Mouse (Mus musculus): Measurements from ENCODE around the gene Fgfr2.

The Fgfr2 gene

DNA sequence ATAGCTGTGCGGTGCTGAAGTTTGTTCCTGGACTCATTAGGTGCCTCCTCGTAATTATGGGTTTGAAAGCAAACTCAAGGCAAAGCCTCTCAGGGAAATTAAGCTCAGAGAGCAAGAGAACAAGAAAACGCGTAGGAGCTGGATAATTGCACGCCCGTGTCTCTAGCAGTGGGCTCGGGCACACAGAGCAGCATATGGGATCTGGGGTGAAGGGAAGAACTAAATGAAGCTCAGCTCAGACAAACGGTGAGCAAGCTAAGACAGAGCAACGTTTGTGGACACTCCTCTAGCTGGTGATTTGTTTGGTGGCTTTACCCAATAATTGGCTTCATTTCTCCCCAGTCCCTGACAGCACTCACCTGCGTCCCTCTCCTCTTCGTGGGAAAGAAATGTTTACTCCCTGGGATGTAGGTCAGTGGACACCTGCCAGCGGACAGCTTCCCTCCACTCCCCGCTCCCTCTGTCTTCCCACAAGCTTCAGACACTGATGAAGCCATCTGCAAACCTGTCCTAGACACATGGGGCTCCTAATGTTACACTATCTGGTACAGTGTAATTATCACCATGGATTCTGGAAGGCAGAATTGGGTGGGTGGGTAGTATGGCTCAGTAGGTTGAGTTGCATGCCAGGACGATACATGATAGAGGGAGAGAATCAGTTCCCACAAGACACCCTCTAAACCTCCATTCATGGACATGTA is 1117.0 kb downstream of the Fgfr2 start:
- peak in 1 of 2 experiments; percentile 12 for DNase-seq

DNA sequence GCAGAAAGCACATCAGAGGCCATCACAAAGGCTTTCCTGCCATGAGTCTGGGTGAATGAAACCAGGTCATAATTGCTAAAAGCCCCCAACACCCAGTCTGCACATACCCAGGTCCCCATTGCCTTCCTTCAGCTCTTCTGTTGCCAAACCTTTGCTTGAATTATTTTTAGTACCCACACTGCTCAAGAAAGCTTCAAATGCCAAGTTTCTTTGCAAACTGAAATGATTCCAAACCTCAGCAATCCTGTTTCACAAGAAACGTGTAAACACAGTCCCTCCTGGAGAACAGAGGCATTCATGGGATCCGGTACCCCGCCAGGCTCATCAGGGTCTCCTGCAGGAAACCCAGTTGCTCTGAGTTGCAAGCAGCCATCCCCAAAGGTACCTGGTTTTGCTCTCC is 1130.3 kb downstream of the Fgfr2 start:
- no peak for DNase-seq

DNA sequence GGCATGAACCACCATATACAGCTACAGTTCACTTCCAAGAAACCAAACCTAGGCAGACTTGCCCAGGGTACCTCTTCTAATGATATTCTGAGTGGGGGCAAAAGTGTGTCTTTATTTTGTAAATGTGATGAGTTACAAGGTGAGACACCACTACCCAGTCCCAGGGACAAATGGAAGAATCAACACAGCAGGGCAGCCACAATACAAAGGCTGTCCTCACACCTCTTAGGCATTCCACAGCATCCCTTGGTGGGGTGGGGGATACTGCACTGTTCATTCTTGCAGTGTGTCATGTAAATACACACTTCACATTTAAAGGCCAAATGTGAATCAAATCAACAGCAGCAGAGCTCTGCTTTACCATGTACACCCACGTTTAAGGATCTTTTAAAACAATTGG is 1130.9 kb downstream of the Fgfr2 start:
- no peak for DNase-seq

DNA sequence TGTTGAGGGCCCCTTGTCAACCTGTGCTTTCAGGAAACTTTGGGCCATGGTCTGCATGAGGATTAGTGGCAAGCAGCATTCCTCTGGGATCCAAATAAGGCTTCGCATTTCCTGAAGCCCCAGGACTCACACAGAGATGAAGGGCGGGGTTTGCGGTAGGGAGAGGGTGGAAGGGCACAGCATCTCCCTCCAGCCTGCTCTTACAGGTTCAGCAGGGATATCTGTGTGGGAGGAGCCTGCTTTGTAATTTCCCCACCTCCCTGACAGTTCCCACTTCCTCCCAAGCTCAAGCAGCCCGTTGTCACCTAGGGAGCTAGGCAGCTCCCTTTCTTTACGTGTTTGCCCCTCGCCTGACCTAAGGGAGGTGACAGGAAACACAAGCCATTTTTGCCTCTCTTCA is 1134.1 kb downstream of the Fgfr2 start:
- no peak for DNase-seq

DNA sequence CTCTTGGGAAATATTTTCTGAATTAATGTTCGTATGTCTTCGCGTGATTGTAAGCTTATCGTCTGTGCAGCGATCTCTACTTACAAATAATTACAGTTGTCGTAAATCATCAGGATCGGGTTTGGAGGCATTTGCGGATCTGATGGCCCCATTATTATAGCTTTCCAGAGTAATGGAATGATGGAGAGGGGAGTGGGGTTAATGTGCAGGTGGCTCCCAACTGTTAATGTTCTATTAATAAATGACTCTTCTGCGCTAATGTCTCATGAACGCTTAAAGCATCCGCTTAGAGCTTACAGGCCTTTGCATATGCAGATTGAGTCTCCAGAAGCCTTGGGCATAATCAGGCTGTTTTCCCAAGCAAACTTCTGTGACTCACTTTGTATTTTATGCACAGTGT is 1144.5 kb downstream of the Fgfr2 start:
- DNase-seq, result no peak

DNA sequence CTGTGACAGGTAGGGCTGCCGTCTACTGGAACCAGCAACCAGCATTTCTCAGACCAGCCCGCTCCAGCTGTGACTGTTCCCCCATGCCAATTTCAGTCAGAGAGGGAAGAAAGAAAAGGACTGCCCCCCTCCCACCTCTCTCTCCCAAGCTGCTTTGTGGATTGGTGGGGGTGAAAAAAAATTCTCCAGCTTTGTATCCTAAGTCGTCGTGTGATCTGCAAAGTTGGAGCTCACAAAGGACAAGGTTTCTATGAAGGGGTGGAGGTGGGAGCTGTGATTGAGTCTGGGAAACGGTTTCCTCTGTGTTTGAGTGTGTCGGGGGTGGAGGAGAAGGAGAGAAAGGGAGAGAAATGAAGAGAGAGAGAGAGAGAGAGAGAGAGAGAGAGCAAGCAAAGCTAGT is 1147.3 kb downstream of the Fgfr2 start:
- DNase-seq, result no peak

DNA sequence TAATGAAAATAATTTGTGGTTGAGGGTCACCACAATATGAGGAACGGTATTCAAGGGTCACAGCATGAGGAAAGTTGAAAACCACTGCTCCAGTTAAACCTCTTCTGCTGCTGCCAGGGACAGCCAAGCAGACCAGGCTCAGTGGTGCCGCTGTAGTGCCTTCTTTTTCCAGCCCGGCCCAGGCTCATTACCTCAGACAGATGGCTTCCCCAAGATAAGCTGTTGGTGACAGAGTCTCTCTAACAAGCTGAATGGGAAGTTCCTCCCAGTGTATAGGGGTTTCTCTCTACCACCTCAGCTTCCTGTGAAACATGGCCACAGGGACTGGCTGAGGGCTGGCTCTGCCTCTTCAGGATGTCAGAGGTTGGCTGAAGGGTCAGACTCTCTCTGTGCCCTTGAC is 1152.9 kb downstream of the Fgfr2 start:
- no peak for DNase-seq

DNA sequence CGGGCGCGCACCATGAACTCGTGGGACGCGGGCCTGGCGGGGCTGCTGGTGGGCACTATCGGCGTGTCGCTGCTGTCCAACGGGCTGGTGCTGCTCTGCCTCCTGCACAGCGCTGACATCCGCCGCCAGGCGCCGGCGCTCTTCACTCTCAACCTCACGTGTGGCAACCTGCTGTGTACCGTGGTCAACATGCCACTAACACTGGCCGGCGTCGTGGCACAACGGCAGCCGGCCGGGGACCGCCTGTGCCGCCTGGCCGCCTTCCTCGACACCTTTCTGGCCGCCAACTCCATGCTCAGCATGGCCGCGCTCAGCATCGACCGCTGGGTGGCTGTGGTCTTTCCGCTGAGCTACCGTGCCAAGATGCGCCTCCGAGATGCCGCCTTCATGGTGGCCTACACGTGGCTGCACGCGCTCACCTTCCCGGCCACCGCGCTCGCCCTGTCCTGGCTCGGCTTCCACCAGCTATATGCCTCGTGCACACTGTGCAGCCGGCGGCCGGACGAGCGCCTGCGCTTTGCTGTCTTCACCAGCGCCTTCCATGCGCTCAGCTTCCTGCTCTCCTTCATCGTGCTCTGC is 1156.1 kb downstream of the Fgfr2 start:
- peak; percentile 7 to 25 for DNase-seq

DNA sequence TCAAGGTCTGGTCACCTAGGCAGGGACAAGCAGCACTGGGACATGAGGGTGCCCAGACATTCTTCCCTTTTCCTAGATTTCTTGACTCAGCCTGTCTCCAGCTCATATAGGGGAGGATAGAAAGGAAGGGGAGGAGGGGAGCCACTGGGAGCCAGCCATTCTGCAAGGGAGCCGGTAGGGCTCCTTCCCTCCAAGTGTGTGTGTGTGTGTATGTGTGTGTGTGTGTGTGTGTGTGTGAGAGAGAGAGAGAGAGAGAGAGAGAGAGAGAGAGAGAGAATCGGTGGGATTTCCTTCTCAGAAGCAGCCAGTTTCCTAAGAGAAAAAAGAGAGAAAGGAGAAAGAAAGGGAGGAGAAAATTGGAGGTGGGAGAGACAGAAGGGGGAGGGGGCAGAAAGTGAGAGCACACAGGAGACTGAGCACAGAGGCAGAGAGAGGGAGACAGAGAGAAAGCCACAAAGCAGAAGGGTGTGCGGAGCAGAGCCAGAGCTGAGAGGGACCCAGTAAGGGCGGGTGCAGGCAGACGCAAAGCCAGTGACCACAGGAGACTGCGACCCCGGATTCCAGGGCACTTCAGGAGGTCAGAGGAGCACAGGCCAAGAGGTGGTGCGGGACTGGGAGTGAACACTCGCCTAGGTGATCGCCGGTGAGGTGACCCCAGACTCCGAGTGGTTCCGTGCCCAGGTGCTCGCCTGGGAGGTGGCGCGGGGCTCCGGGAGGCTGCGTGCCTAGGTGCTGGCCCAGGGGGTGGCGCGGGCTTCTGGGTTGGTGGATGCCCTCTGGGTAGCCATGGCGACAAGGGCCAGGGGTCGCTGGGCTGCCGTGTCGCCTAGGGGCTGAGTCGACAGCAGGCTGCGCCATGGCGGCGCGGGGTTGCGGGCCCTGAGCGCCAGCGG is 1156.9 kb downstream of the Fgfr2 start, which contains the start of gene Gpr26:
Gpr26 (plus strand) TSS at position 438 of the 893 bp plus-strand sequence.
- DNase-seq, result peak in 1 of 2 experiments; percentile 3

DNA sequence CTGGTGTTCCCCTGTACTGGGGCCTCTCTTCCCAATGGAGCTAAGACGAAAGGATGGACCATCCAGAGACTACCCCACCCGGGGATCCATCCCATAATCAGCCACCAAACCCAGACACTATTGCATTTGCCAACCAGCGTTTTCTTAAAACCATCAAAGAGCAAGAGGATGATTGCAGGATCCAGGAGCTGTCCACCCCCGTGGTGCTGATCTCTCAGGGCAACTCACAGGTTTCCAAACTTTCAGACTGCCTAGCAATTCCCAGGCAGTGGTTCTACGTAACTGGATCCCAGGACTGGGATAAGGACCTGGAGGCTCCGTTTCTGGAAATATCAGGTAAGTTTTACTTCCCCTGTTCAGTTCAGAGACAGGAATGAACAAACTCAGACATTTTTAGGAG is 1162.6 kb downstream of the Fgfr2 start:
- DNase-seq, result peak in 1 of 2 experiments; percentile 4

DNA sequence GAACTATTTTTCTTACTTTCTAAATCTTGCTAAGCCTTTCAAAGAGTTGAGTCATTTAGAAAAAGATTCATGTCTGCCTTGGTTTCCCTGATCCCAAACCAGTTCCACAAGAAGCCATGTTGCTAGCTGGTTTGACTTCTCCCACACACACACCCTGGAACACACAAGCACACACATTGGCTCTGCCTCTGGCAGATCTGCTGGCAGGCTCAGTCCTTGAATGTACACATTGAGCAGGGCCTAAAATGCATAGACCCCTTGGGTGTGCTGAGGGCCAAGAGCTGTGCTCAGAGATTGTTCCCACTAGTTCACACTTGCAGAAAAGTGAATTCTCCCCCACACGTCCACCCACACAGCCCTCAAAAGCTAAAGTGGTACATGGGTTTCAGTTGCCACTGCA is 1164.4 kb downstream of the Fgfr2 start:
- no peak for DNase-seq

DNA sequence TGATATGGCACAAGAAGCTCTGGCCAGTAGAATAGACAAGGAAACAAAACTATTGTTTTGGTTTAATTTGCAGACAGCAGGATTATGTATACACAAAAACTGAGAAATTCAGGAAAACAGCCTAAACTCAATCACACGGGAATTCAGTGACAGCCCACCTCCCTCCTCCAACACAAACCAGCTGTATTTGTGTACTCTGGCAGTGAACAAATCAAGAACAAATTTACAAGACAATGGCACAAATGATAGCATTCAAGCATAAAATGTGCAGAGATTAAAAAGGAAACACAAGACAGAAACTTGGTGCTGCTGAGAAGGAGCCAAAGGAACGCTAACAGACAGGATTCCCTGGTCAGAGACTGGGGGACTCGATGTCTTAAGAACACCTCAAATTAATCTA is 1169.7 kb downstream of the Fgfr2 start:
- DNase-seq, result no peak

DNA sequence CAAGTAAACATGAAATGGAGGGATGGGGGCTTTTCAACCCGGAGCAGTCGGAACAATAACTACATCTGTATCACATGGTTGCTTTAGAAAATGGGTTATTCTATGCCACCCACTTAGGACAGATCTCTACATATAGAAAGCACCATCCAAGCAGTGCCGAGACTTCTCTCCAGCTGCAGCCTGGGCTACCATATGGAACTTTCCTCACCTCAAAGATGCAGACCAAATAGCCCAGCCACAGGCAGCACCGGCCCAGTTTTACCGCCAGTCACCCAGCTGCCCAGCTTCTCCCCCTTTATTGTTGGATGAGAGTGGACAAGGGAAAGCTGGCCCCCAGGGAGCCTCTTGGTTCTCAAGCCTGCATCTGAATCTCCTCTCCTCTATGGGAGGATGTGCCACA is 1172.0 kb downstream of the Fgfr2 start:
- no peak for DNase-seq

DNA sequence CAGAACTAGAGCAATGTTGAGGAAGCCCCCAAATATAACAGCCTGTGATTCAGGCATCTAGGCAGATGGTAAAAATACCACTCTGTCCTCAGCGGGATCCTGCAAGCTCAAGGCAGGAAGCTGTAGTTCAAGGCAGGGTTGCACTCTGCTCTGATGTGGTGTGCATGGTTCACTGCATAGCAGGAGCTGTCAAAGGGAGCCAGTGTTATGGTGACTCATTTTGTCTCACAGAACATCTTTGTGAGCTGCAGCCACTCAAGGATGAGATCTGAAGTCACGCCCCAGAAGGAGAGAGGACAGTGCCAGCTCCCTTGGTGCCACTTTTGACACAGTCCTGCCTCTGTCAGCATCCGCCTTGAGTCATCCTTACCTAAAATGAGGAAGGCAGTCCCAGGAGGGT is 1185.5 kb downstream of the Fgfr2 start:
- no peak for DNase-seq

DNA sequence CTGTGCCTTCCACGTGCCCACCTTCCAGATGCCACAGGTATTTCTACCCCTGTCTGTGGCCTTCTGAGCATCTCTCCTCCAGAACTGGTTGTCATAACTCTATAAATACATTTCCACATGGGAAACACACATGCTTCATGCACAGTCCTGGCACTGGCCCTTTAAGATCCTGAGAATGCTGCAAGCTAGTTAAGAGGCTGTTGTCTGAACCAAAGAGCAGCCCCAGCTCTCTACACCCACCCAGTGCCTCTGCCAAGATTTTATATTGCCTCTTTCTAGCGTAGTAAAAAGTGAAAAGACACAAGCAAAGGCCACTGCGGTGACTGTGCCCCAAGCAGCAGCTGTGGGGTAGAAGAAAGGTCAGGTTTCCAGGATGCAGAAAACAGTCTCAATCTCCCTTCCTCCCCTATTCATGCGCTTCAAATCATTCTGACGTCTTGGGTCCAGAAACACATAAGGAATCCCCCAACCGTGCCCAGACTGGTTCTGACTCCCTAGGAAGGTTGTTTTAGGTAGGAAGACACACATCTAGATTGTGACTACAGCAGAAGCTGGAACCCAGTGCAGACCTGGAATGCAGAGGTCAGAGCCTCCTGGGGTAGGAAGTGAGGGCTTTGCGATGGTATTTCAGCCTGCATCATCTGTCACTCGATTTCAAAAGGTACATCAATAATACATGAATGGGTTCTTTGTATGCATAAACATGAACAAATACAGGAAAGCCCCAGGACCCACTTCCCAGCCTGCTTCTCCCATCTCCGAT is 1195.7 kb downstream of the Fgfr2 start:
- DNase-seq, result no peak

DNA sequence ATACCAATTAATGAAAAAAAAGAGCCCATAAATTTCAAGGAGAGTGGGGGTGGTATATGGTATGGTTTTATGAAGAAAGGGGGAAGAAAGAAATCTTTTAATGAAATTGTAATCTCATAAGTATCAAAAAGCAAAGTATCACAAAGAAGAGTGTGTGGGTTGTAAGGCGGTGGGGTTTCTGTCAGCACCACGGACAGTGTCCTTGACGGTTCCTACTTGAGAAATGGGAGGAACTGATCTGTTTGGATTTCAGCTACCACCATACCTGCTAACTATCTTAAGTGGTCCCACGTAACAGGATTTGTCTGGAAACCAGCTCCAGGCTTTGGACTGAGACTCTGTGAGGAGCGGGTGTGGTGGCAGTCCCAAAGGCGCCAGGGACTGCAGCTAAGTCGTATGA is 1205.8 kb downstream of the Fgfr2 start:
- no peak for DNase-seq

DNA sequence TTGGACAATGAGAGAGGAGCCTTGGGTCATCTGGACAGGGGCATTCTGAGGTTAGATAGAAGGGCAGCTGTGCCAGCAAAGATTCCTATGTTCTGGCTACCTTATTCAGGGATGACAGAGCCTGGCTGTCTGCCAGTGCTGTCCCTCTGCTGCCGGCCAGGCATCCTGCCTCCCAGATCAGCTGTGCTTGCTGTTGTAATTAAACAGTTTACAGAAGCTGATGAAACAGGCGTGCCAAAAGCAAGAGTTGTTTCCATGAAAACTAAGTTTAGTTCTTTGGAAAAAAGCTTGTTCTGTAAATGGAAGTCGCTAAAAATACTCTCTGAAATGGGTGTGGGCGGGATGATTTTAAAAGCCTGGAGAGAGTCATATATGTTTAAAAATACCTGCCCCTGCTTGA is 1213.5 kb downstream of the Fgfr2 start:
- peak; percentile 11 to 55 for DNase-seq

DNA sequence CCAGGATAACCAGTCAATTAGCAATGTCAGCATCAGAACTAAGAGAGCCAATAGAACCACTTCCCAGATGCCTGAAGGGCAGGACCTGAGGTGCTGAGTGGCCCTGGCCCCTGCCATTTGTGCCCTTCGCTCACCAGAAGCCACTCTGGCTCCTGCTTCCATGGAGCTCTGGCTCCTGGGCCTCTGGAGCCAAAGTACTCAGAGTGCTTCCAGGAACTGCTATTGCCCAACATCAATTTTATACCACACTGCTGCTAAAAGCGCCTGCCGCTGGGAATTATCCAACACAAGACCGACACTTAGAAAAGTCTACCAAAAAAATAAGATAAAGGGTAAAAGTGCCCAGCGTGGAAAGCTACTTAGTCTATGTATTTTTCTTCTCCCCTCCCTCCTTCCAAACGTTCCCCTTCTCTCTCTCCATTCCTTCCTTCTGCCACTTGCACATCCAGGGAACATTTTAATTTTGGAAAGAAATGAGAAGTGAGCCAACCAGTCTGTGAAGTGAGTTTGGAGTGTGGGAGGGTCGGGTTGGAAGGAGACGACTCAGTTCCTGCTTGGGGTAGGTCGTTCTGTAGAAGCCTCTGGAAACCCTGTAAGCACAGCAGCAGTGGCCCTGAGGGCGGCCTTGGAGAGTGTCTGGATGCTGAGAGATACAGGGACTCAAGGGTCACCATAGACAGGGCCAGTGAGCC is 1216.5 kb downstream of the Fgfr2 start:
- no peak for DNase-seq

DNA sequence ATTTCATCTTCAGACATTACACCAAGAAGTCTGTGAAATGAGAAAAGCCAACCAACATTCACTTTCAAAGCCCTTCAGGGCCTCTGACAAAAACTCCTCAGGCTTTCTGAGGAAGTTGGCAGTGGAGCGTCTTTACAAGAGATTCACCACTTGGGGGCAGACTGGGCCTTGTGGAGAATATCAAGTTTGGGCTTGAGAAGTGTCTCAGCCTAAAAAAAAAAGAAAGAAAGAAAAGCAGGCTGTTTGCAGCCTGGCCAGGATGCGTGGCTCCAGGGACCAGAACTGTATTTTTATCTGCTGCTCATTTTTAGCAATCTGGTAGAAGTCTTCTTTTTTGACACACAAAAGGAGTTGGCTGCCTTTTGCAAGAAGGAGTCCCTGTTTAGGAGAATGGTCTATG is 1223.8 kb downstream of the Fgfr2 start:
- DNase-seq, result peak; percentile 57 to 79

DNA sequence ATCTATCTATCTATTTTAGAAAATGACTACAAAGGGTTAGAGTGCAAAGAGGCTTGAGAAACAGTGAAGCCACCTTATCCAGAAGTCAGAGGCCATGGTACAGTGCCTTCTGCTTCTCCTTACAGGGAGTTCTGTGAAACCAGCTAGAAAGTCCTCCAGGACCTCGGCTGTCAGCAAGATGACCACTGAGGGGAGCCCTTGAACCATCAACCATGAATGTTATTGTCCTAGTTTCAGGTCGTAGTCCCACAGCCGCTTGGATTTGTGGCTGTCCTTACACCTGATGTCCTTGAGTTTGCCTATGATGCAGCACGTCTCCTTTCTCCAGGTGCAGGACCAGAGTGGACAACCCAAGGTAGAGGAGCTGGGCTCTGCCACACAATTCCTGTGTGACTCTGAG is 1225.9 kb downstream of the Fgfr2 start:
- peak; percentile 51 to 77 for DNase-seq

DNA sequence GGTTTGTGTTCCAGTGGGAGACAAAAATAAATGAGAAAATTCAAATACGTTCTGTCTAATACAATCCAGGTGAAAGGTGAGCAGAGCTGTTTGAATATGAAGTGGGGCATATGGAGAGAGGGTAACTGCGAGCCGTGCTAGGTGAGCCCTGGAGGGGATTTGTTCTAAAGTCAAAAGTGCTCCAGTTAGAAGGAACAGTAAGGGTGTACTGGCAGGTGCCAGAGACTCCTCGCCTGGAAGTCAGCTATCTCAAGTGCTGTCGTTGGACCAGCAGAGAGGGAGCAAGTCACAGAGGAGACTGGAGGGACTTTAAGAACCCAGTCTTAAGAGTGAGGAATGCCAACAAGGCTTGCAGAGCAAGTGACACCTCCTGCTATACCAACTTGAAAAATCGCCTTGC is 1240.3 kb downstream of the Fgfr2 start:
- no peak for DNase-seq

DNA sequence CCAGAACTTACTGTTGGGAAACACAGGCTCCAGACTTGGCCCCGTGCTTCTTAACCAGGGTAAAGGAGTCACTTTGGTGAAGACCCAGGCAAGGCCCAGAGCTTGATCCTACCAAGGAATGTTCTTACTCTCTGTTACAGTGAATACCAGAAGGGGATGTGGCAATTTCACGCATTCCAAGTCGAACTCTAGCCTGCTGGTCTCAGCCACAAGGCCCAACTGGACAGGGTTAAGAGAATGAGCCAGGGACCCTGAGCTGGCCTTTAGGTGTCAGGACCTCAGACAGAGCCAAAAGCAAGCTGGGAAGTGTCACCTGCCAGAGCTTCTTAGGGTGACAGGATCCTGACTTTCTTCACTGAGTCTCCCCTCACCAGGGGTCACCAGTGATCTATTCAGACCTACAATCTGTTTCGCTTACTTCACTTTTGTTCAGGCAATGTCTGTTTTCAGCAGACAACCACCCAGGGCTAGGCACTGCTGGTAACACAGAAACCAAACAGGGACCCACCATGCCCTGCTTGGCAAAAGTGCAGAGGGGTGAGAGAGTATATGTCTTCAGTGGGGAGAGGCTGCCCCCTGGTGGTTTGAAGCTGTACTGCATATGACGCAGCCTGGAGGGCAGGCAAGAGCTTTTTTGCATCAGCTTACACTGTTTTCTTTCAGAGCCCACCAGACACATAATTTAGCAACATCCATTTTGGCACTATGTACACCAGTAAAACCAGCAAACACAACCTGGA is 1241.1 kb downstream of the Fgfr2 start:
- DNase-seq, result peak; percentile 75 to 84
